Mouse (Mus musculus) lung, postnatal 14 days (tissue): Measurements from ENCODE around the gene Cdh4.
A peak's percentile ranks its signal among the peaks of the same experiment; 100 is the strongest.

Experiments
- DNase-seq: peaks from one replicate; pipeline ENCODE4 v3.0.0; 2021

Gene Cdh4

DNA sequence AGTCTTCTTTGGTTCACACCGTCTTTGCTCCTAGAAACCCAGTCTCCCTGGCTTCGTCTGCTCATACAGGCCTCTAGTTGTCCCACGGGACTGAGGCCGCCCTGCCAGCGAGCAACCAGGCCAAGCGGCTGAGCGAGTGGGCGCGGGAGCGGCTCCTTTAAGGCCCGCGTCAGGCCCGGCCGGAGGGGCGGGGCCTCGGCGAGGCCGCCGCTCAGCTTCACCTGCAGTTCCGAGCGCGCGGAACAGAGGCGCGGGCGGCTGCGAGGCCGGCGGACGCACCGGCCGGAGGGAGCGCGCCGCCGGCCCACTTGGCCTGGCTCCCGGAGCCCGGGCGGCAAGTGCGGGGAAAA lies at the start of gene Cdh4:
Gene Cdh4, plus strand, starts transcription at position 241 of the 350 bp plus-strand sequence.
- peak; percentile 69 for DNase-seq

- no peak for DNase-seq
Measured at GRCm38 (mm10) chr2:179395442-179395841, 46.8 kb upstream of the Cdh4 start.

DNA sequence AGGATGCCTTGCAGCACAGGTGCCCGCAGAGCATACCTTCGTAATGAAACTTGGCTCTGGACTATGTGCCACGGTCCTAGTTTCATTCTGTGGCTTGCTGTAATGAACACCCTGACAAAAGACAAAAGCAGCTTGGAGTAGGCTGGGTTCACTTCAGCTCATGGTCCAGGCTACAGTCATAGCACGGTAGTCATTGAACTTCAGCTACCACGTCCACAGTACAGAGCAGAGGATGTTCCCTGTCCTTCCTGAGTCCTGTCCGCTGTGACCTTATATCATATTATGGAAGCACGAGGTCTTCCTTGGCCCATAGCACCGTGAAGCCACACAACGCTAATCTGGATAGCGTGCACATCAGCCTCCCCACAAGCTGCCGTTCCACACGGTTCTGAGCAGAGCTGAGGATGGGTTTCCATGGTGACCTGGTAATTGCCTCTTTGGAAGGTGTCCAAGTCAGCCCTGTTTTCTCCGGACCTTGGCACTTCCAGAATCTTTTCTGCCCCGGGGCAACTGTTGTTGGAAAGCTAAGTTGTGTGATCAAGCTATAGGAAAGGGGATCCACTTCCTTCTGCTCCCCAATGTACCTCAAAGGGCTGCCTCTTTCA lies 42.5 kb upstream of the Cdh4 start:
- DNase-seq = no peak

GRCm38 (mm10) chr2:179410866-179411561 lies 31.2 kb upstream of the Cdh4 start:
- no peak for DNase-seq

DNA sequence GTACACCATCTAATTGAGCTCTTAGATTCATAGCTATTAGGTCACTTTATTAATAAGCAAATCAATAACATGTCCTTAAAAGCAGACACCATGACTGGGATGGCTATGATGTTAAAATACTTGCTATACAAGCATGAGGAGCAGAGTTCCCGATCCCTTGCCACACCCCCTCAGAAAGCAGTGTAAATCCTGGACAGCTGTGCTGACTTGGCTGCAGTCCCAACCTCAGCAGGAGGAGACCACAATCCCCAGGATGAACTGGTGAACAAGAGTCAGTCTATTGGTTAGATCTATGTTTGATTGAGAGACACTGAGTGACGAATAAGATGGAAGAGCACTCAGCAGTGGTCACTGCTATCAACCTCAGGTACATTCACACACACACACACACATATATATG lies 29.3 kb upstream of the Cdh4 start:
- DNase-seq = no peak

DNA sequence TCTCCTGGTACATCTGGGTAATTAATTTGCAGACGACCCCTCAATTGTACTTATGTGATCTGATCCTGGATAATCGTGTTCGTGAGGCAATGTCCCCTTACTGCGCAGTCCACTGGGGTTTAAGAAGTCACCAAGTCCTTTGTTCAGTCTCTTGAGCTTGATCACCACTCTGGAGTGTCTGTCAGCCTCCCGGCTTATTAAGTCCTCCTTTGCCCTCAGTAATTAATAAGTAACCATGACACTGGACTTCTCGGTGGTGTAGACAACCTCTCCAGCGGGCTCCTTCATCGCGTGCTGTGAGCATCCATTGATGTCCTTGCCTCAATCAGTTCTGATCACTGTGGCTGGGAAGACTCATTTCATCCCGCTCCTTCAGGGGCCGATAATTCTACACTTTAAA lies 28.0 kb upstream of the Cdh4 start:
- no peak for DNase-seq

GRCm38 (mm10) chr2:179414704-179415103 lies 27.5 kb upstream of the Cdh4 start:
- DNase-seq = no peak

DNA sequence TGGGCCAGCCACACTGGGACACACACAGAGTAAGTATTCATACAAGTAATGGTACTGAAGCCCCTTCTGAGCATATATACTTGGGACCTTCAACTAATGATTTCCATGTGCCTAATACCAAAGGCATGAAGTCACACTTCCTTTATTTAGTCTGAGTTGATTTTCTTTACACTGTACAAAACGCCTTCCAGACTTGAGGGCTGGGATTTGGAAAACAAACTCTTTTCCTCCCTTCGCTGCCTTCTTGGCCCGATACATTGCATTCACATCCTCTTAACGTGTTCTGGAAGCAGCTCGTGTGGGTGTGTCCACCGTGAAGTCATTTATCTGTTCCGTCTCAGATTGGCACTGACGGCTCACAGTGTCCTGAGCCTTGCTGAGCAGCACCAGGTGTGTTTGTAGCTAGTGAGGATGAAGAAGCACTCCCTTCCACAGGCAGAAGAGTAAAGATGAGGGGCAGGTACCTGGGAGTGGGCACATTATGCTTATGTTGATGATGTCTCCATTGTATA lies 26.3 kb upstream of the Cdh4 start:
- no peak for DNase-seq

DNA sequence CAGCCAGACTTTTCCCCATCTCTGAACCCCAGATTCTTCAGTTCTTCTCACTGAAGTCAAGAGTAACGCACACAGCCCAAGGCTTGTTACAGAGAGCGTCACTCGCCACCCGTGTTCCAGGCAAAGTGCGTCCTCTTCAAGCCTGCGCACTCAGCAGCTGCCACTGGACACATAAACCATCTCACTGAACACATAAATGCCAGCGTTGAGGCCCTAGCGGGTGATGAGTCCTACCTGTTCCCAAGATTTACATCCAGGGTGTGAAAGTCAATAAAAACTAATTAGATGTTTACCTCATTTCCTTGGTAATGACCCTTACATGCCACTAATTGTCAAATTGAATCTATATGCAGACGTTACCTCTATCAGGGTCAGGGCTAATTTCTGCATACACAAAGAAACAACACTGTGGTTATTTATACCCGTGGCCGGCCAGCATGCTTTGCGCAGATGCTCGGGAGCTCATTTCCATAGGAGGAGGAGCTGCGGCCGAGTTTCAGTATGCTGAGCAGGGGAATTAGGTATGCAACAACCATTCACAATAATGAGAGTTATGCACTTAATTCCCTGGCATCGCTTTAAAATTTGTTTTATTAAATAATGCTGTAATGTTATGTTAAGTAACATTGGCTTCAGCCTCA lies 25.5 kb upstream of the Cdh4 start:
- DNase-seq = no peak

DNA sequence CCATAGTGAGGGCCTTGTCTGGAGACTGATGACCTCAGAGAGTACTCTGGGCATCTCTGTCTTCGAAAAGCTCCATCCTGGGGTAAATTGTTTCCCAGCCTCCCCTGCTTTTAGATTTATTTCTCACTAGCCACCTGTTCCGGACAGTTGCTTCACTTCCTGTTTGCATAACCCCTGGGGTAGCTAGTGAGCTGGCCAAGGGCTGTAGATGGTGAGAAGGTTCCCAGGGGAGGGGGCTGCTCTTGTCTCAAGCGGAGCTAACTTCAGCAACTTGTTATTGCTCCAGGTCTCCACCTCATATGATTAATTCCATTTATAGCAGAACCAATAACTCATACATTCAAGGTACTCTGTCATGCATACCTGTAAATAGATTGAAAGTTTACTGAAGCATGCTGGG lies 16.6 kb upstream of the Cdh4 start:
- DNase-seq = no peak

DNA sequence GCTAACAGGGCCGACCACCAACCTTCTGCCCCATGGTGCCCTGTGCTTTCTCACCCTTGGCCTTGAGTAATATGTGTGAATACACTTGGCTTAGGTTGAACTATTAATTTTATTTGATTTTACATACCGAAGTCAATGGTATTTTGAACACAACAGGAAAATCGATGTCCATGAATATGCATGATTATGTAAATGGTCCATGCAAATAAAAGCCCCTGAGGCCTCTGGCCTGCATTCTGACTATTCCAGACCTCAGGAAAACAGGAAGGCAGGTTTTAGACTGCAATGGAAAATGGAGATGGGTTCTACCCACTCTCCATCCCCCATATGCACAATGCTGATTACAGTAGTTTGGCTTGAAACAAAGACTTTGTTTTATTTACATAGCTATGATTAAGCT lies 13.3 kb upstream of the Cdh4 start:
- DNase-seq = no peak

GRCm38 (mm10) chr2:179440161-179440560 lies 2.1 kb upstream of the Cdh4 start:
- DNase-seq = no peak

DNA sequence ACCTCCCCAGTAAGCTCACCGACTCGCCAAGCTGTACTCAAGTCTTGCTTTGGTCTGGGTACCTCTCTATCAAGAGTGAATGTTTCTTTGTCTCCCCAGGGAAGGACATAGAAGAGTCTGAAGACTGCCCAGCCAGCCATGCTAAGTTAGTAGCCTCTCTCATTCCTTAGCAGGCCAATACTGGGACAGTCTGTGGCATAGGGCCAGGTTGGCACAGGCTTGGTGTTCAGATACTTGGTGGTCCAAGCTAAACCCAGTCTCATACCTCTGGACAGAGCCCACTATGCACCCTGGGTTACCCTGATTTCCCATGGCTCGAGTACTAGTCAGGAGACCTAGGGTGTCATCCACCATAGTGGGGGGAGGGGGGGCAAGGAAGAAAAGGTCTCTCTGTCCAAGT lies 1.1 kb upstream of the Cdh4 start:
- DNase-seq = no peak

DNA sequence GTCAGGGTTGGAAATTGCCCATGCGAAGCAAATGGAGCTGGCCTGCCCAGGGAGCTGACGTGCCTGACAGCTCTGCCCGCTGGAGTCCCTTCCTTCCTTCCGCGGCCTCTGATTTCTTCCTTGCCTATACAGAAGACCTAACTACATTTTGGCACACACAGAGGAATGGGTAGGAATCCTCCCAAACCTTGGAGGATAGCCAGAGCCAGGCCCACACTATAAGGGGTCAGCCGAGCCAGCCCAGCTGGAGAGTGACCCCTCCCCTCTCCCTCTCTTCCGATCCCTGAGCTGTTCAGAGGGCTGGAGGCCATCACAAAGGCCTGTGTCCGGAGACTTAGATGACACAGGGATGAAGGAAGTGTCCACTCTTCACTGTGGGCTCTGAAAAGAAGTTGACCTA lies 514 bp upstream of the Cdh4 start:
- peak; percentile 4 for DNase-seq

DNA sequence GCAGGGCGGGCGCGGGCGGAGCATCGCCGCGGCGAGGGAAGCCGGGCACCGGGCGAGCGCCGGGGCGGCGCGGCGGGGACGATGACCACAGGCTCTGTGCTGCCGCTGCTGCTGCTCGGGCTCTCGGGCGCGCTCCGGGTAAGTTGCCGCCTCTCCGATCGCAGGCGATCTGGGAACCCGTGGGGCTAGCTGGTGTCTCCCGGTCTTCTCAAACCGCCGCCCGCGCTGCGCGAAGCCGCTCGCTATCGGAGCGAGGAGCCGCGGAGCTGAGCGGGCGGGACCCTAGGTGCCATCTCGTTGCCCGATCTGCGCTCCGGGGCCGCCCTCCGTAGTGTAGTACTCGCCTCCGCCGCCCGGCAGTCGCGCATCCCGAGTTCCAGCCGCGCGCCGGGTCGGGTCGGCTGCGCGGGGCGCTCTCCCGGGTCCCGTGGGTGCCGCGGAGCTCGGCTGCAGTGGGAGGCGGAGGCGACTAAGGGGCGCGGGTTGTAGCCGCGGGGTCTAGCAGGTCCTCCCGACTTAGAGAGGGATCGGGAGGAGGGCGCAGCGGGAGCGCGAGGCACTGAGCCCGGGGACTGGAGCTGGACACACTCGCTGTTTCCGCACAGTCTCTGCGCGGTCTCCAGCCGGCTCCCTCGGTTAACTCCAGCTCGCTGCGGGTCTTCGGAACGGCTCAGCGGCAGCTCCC lies 452 bp downstream of the Cdh4 start:
- peak; percentile 25 for DNase-seq

- peak; percentile 28 for DNase-seq
Measured at GRCm38 (mm10) chr2:179443226-179443815, 1.1 kb downstream of the Cdh4 start.

GRCm38 (mm10) chr2:179443959-179444358 lies 1.7 kb downstream of the Cdh4 start:
- no peak for DNase-seq

DNA sequence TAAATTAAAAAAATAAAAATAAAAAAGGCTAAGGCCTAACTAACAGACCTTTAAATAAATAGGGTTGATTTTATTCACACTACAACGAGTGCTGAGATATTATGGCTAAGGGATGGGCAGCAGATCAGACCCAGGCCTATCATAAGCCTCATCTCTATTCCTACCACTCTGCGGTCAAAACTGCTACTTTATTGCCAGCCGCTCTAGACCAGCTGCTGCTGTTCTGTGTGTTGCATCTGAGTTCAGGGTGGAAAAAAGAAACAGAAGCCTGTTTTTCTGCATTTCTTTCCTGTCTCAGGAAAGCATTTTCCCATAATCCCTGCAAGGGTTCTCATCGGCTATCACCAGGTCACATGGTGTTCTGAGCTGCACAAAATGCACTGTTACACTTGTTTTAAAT lies 6.0 kb downstream of the Cdh4 start:
- DNase-seq = no peak

GRCm38 (mm10) chr2:179449018-179449417 lies 6.8 kb downstream of the Cdh4 start:
- DNase-seq = no peak

DNA sequence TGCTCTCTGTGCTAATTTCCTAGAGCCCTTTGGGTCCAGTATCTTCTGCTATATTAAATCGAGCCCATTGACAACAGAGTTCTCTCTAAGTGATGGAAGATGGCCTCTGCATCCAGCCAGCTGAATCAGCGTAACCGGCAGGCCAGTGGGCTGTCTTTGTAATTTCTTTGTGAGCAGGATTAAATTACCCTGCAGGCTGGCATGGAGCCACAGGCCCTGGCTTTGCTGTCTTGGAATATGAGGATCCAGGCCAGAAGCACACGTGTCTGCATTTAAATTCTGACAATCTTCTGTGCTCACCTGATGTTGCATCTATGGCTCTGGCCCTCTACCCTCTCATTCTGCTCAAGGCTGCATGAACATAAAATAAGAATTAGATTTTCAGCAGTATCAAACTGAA lies 17.0 kb downstream of the Cdh4 start:
- DNase-seq = no peak

DNA sequence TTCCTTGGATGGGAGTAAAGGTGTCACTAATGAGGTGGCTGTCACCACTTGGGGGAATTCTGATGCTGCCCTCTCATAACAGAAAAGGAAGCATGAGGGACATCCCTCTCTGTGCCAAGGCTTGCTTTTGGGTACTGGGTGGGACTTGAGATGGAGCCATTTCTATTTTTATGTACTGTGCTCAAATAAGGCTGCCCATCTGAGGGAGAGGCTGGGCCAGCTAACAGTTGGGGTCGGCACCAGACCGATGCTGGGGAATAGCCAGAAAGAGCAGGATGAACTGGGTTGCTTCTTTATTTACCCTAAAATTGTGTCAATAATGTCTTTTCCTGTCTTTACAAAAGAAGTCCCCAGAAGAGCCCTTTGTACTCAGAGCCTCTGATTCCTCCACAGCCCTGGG lies 17.4 kb downstream of the Cdh4 start:
- DNase-seq = no peak

GRCm38 (mm10) chr2:179463514-179463913 lies 21.3 kb downstream of the Cdh4 start:
- DNase-seq = no peak

DNA sequence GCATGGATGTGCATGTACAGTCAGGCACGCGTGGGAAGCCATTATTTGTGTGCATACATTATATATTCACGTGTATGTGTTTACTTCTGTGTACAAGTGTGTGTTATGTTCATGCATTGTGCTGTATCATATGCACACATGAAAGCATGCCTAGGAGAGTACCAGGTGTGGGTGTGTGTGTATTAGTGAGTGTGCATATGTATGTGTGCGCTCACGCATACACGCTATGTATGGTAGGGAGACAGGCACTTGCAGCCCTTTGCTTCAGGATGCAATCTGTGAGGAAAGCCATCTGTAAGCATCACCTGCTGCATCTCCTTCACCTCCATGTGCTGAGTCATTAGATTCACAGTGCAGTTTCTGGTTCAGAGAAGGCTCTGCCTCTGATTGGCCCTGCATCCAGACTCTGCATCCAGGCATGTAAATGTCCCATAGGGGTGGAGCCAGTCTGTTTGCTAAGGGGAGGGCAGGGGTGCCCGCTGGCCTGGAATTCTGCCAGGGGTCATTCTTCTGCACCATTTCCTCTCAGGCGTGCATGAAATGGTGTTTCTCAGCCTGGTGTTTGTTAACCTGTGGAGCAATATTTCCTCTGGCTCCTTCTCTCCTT lies 25.7 kb downstream of the Cdh4 start:
- DNase-seq = no peak
